Mouse (Mus musculus): Measurements from ENCODE around the gene Zc2hc1c. TPM values are rescaled to one million over a fixed set of nuclear protein-coding genes. Genes with fewer than 3 reads are reported as not detected.
A peak's percentile ranks its signal among the peaks of the same experiment; 100 is the strongest.
"Not testable (repeated sequence)": the region's sequence is repeated elsewhere in the genome, so short reads cannot be mapped to it uniquely, and the experiment has no call there.

The Zc2hc1c gene
- total and polyA plus RNA-seq, 3 experiments = 0.08 to 0.13 TPM; not detected in 1

DNA sequence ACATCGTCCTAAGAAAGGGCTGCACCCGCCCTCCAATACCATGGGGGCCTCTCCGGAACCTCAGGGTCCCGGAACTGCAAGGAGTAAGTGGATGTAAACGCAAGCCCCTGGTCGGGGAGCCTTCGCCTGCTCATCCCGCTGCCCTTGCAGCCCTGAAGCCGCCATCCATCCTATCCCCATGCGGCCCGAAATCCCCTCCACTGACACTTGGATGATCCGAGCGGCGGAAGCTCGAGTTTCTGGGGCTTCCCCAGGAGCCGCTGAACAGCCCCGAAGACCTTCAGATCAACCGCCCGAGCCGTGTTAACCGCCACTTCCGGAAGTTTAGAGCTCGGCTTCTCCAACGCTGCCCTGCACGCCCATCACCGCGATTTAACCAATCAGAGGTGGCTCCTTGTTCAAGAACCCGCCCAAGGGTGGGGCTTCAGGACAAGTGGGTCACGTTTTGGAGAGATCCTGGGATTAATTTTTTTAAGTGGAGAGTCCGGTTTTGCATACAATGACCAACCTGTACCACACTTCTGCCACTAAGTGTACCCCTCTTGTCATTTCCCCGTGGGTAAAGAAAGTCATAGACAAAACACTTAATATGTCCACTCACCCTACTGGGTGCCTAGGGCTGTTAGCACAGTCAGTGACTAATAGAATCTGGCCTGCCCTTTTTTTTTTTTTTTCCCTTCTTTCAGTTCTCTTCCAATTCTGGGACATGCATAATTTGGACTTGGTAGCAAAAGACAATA, 8.1 kb upstream of the Zc2hc1c start (continued):
- peak; percentile 53 for TF ChIP-seq IRF4 (IDR thresholded peaks at IDR 0.05; ENCODE audit: low read depth, low read length)
- TF ChIP-seq ZMIZ1 (IDR thresholded peaks at IDR 0.05; ENCODE audit: low read depth, low read length) = peak; percentile 88
- TF ChIP-seq HCFC1 (IDR thresholded peaks at IDR 0.05; ENCODE audit: low read depth, low read length) = peak; percentile 64
- no peak for TF ChIP-seq RAD21 (IDR thresholded peaks at IDR 0.05; ENCODE audit: low read depth, low read length)
- peak; percentile 99 for TF ChIP-seq BHLHE40 (IDR thresholded peaks at IDR 0.05; ENCODE audit: low read depth, low read length)
- peak; percentile 98 for TF ChIP-seq ELF1 (IDR thresholded peaks at IDR 0.05; ENCODE audit: low read depth, low read length)
- TF ChIP-seq ZC3H11A (IDR thresholded peaks at IDR 0.05; ENCODE audit: low read depth, low read length) = no peak
- peak; percentile 88 for TF ChIP-seq NELFE (IDR thresholded peaks at IDR 0.05; ENCODE audit: low read depth, low read length)
- TF ChIP-seq PAX5 (IDR thresholded peaks at IDR 0.05; ENCODE audit: low read length) = no peak
- TF ChIP-seq CHD1 (IDR thresholded peaks at IDR 0.05; ENCODE audit: low read depth, low read length) = 0 out of 2 replicates have a peak, but pooled peaks have one; percentile 61
- TF ChIP-seq MEF2A (IDR thresholded peaks at IDR 0.05; ENCODE audit: borderline replicate concordance, low read depth, low read length) = peak; percentile 17; the same call in 1 of the 2 replicates

DNA sequence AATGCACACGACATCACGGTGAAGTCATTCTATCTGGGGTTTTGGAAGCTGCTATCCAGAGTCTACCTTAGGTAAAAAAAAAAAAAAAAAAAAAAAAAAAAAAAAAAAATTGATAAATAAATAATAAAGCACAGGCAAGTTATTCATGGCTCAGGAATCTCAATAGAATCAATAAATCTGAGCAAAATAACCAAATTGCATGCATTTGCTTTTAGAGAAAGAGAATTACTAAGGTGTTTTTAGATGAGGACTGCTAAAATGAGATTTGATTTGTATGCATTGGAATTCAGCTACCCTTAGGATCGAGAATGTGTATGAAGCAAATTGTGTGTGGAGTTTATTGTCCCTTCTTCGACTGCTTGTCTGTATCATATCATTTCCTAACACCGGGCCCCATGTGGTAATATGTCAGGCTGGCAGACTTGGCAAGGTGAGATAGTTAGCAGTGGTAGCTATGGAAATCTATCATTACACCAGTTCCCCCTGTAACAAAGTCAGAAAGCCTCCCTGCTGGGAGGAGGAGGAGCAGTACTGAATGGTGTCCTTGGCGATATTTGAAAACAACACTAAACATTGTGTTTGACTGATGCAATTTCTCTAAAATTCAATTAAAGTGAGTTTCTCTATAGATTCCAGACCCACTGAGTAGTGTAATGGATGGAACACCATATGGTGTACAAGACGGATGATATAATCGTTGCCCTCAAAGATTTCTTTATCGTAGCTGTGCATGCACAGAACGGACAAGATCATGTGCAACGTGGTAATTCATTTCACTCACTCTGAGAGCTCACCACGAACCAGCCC, 7.3 kb upstream of the Zc2hc1c start:
- Histone ChIP-seq H3K4me2 (ENCODE audit: insufficient read depth, low read depth, poor library complexity, severe bottlenecking) (peak overlapping the region; percentile 91), H3K36me3 (replicated peaks in 1 of 2; ENCODE audit: control insufficient read depth in 1 of 2, insufficient read depth in 1 of 2, low read length in 1 of 2) (peaks cover 0 to 16% of the 10 kb centered on the region in 2 experiments), H3K79me2 (replicated peaks; ENCODE audit: control insufficient read depth, extremely low read depth, insufficient read depth, poor library complexity, severe bottlenecking) (no peaks in the 10 kb centered on the region), H3K9me3 (replicated peaks; ENCODE audit: low read length) (no peaks in the 10 kb centered on the region), H3K27ac (ENCODE audit: insufficient read depth, low read depth) (no peak overlapping the region), H3K4me3 (replicated peaks in 1 of 3; ENCODE audit: low read depth in 2 of 3, low read length in 2 of 3, poor library complexity in 1 of 3) (no peak overlapping the region), H3K9ac (ENCODE audit: insufficient read depth, low read depth) (no peak overlapping the region), H3K27me3 (replicated peaks) (no peaks in the 10 kb centered on the region), H3K4me1 (ENCODE audit: control insufficient read depth in 1 of 2, insufficient read depth in 2 of 2) (peaks cover 2 to 32% of the 10 kb centered on the region in 2 experiments; a peak in 2 of 4 replicates)
- in situ Hi-C loops (cut with MboI; ENCODE audit: low pct_ligation_motif_present, low pct_unique_long_range_greater_than_20kb, low sequenced_read_pairs) = no loop called here
- TF ChIP-seq ZNF384 (IDR thresholded peaks at IDR 0.05; ENCODE audit: low read depth, low read length) (peak; percentile 71; the same call in 1 of the 2 replicates), GABPA (IDR thresholded peaks at IDR 0.05; ENCODE audit: insufficient replicate concordance, low read depth, low read length) (no peak)
- dilution Hi-C loops (cut with MboI; ENCODE audit: extremely low pct_ligation_motif_present, extremely low pct_unique_long_range_greater_than_20kb, low sequenced_read_pairs) = no loop called here
- no peak for DNase-seq (ENCODE audit: extremely low read depth)

DNA sequence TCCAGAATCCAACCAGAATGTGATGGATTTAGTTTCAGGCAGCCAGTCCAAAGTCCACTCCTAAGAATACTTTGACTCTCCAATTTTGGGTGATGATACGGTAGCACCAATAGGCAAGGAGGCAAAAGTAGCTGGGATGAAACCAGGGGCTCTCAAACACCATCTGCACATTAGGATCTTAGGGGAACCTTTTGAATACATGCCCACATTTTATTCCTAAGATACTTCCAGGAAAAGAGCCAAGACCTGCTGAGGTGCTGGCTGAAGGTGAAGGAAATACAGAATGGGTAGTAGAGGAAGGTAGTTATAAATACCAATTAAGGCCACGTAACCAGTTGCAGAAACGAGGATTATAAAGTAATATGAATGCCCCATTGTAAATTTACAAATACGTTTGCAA, 6.6 kb upstream of the Zc2hc1c start:
- H3K4me2 ChIP-seq (ENCODE audit: insufficient read depth, low read depth, poor library complexity, severe bottlenecking); H3K27ac ChIP-seq (ENCODE audit: insufficient read depth, low read depth): not testable (repeated sequence)

More for the DNA sequence above, 6.6 kb upstream of the Zc2hc1c start:
- H3K27me3 ChIP-seq (replicated peaks); dilution Hi-C loops (cut with MboI; ENCODE audit: extremely low pct_ligation_motif_present, extremely low pct_unique_long_range_greater_than_20kb, low sequenced_read_pairs); H3K9me3 ChIP-seq (replicated peaks; ENCODE audit: low read length); H3K4me3 ChIP-seq (replicated peaks in 1 of 3; ENCODE audit: low read depth in 2 of 3, low read length in 2 of 3, poor library complexity in 1 of 3); H3K9ac ChIP-seq (ENCODE audit: insufficient read depth, low read depth); DNase-seq (ENCODE audit: extremely low read depth); in situ Hi-C loops (cut with MboI; ENCODE audit: low pct_ligation_motif_present, low pct_unique_long_range_greater_than_20kb, low sequenced_read_pairs); H3K79me2 ChIP-seq (replicated peaks; ENCODE audit: control insufficient read depth, extremely low read depth, insufficient read depth, poor library complexity, severe bottlenecking): not testable (repeated sequence)
- H3K36me3 ChIP-seq (replicated peaks in 1 of 2; ENCODE audit: control insufficient read depth in 1 of 2, insufficient read depth in 1 of 2, low read length in 1 of 2) = peaks cover 0 to 10% of the 10 kb centered on the region in 2 experiments
- H3K4me1 ChIP-seq (ENCODE audit: control insufficient read depth in 1 of 2, insufficient read depth in 2 of 2) = peaks cover 2 to 32% of the 10 kb centered on the region in 2 experiments; a peak in 2 of 4 replicates
